Mouse (Mus musculus) thymus, adult 2 months (tissue): ENCODE results near the gene Gm14124.
"Not testable (repeated sequence)": the region's sequence is repeated elsewhere in the genome, so short reads cannot be mapped to it uniquely, and the experiment has no call there.

ENCODE experiments used
- CTCF ChIP-seq: fragments of 200-500 bp; IDR thresholded peaks from 2 replicates; pipeline ENCODE4 v1.5.1; 2012; ENCODE audit warnings: mild to moderate bottlenecking, control low read depth, low read length, moderate library complexity, borderline replicate concordance; ENCODE audit not compliant: control insufficient read depth, poor library complexity, insufficient read depth; ENCODE audit errors: extremely low read depth
- POLR2A ChIP-seq: fragments of 200-500 bp; IDR thresholded peaks from 2 replicates; pipeline ENCODE4 v1.6.1; 2012; ENCODE audit warnings: mild to moderate bottlenecking, low read length, control low read depth, moderate library complexity; ENCODE audit not compliant: control insufficient read depth, poor library complexity, insufficient read depth; ENCODE audit errors: extremely low read depth

DNA sequence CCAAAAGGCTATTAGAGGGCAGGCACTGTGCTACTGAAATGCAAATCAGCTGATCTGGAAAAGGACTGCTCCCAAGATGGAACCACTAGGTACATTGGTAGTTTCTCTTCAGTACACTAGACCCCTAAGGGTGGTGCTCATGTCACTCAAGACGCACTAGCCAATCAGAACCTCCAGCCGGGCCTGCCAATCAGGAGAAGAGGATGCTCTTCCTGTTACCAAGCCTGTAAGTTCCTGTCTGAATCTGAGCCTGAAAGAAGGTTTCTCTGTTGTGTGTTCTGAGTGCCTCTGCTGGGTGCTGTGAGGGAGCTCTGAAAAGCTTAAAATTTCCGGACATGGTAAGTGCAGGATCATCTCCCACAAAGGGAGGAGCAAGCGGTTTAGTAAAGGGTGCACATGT is at the start of gene Gm14124:
- not testable (repeated sequence) for TF ChIP-seq CTCF, POLR2A
